Mouse (Mus musculus) heart, postnatal 0 days (tissue): ENCODE measurements at regions not wholly inside any gene's neighbourhood (a gene's known extent, or its start where the extent isn't known, plus 50 kb on each side); places are given as distances from the start of the nearest gene placed in this dataset.

Experiments
- CTCF ChIP-seq: IDR thresholded peaks from 2 replicates; pipeline ENCODE4 v1.5.1; 2016; ENCODE audit warnings: antibody characterized with exemption, control low read depth, low read depth
- EP300 ChIP-seq: IDR thresholded peaks from 2 replicates; pipeline ENCODE4 v1.6.1; 2016; ENCODE audit warnings: antibody characterized with exemption, low read depth

GRCm38 (mm10) chr8:8220395-8221031 lies 440.5 kb downstream of the Efnb2 start:
- TF ChIP-seq CTCF, result no peak
- no peak for TF ChIP-seq EP300
